Mouse (Mus musculus) E14TG2a.4 (cell line): ENCODE results near the gene Lurap1l.

Experiments used
- CTCF ChIP-seq: conservative IDR thresholded peaks from 2 replicates; pipeline ENCODE4 v1.5.1; 2014; ENCODE audit warnings: low read length
- NANOG ChIP-seq: IDR thresholded peaks from 2 replicates; pipeline ENCODE4 v1.6.1; 2014; ENCODE audit warnings: borderline replicate concordance, low read length, mixed read lengths
- POU5F1 ChIP-seq: IDR thresholded peaks from 2 replicates; pipeline ENCODE4 v1.6.1; 2014; ENCODE audit warnings: low read length, borderline replicate concordance

GRCm38 (mm10) chr4:80924815-80925214 is 14.4 kb downstream of the Lurap1l start:
- no peak for TF ChIP-seq CTCF
- TF ChIP-seq POU5F1: no peak
- TF ChIP-seq NANOG: no peak
